Mouse (Mus musculus) cerebellum, adult (tissue): ENCODE measurements at regions not wholly inside any gene's neighbourhood (a gene's known extent, or its start where the extent isn't known, plus 50 kb on each side); places are given as distances from the start of the nearest gene placed in this dataset.
A peak's percentile ranks its signal among the peaks of the same experiment; 100 is the strongest.
"Not testable (repeated sequence)": the region's sequence is repeated elsewhere in the genome, so short reads cannot be mapped to it uniquely, and the experiment has no call there.

ENCODE experiments used
- ATAC-seq: cut with Nextera tagmentation; 2 replicates; pipeline ENCODE4 v1.9.2; 2017; ENCODE audit warnings: mild to moderate bottlenecking, moderate library complexity, mixed read lengths; ENCODE audit not compliant: insufficient number of reproducible peaks, low FRiP score, low TSS enrichment

- ATAC-seq: not testable (repeated sequence)
Observed at GRCm38 (mm10) chr8:20495542-20495941, 119.2 kb upstream of the Gm21119 start.

- not testable (repeated sequence) for ATAC-seq
Observed at GRCm38 (mm10) chr8:20513920-20514319, 100.8 kb upstream of the Gm21119 start.

GRCm38 (mm10) chr8:20516324-20516830, 98.3 kb upstream of the Gm21119 start:
- not testable (repeated sequence) for ATAC-seq

GRCm38 (mm10) chr8:20517551-20517950, 97.2 kb upstream of the Gm21119 start:
- not testable (repeated sequence) for ATAC-seq

GRCm38 (mm10) chr8:20524539-20524938, 90.2 kb upstream of the Gm21119 start:
- ATAC-seq: not testable (repeated sequence)

GRCm38 (mm10) chr8:20529048-20529447, 85.7 kb upstream of the Gm21119 start:
- not testable (repeated sequence) for ATAC-seq

- ATAC-seq: not testable (repeated sequence)
Observed at GRCm38 (mm10) chr8:20539031-20539430, 75.7 kb upstream of the Gm21119 start.

GRCm38 (mm10) chr8:20544084-20544483, 70.6 kb upstream of the Gm21119 start:
- ATAC-seq: not testable (repeated sequence)

GRCm38 (mm10) chr8:20545347-20545746, 69.4 kb upstream of the Gm21119 start:
- not testable (repeated sequence) for ATAC-seq

- not testable (repeated sequence) for ATAC-seq
Observed at GRCm38 (mm10) chr8:20546401-20546800, 68.3 kb upstream of the Gm21119 start.

- peak; percentile 98 for ATAC-seq
Observed at GRCm38 (mm10) chr8:20550054-20550778, 64.5 kb upstream of the Gm21119 start.

- peak; percentile 67 for ATAC-seq
Observed at GRCm38 (mm10) chr8:20556501-20557181, 58.1 kb upstream of the Gm21119 start.

- ATAC-seq: peak; percentile 65
Observed at GRCm38 (mm10) chr8:20557184-20557583, 57.5 kb upstream of the Gm21119 start.

- ATAC-seq: peak; percentile 98
Observed at GRCm38 (mm10) chr8:20557609-20558008, 57.1 kb upstream of the Gm21119 start.
